Mouse (Mus musculus): ENCODE measurements at regions not wholly inside any gene's neighbourhood (a gene's known extent, or its start where the extent isn't known, plus 50 kb on each side); places are given as distances from the start of the nearest gene placed in this dataset.

GRCm38 (mm10) chr6:51119691-51120302 is 312.7 kb upstream of the Nfe2l3 start:
- no peak for TF ChIP-seq CTCF (IDR thresholded peaks at IDR 0.05; ENCODE audit: low read depth)
- TF ChIP-seq EP300 (IDR thresholded peaks at IDR 0.05; ENCODE audit: low read depth) = no peak

Data from liver, embryonic 14.5 days (tissue).